Mouse (Mus musculus): ENCODE results near the gene Uqcc2.

Uqcc2 gene

DNA sequence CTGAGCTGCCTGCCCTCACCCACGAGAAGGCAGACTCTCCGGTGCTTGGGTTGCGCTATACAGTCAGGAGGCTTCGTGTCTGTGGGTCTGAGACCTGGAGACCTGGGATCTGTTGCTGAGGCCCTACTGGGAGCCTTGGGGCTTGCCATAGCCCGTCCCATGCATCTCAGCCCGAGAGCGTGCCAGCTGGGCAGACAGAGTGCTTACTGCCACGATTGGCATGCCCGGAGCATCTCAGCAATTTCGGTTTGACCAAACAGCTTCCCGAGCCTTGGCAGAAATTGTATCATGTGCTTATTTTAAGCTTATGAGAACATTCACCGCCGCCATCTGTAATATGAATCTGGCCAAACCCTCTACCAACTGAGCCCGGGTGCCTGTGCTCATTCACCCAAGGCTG, 20.5 kb upstream of the Uqcc2 start:
- DNase-seq: no peak

- no peak for DNase-seq
Observed at GRCm38 (mm10) chr17:27153773-27154193, 20.1 kb upstream of the Uqcc2 start.

- DNase-seq: no peak
Observed at GRCm38 (mm10) chr17:27152976-27153723, 19.4 kb upstream of the Uqcc2 start.

GRCm38 (mm10) chr17:27151411-27151810, 17.7 kb upstream of the Uqcc2 start:
- DNase-seq: peak; percentile 81

DNA sequence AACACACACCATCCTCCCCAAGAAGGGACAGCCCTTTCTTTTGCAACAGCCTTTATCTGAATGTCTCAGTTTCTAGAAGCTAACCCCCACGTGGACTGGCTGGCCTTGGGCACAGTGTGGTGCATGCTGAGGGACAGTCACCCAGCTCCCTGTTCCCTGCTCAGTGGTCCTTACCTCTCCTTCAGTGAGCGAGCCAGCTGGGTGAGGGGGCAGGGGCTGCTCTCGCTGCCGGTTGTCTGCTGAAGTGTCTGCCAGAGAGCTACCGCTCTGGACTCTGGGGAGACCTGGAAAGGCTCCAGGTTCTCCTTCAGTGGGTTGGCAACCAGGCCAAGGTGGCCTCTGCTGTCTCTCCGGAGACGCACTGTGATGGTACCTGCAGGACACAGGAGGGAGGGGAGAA, 17.2 kb upstream of the Uqcc2 start:
- no peak for DNase-seq

DNA sequence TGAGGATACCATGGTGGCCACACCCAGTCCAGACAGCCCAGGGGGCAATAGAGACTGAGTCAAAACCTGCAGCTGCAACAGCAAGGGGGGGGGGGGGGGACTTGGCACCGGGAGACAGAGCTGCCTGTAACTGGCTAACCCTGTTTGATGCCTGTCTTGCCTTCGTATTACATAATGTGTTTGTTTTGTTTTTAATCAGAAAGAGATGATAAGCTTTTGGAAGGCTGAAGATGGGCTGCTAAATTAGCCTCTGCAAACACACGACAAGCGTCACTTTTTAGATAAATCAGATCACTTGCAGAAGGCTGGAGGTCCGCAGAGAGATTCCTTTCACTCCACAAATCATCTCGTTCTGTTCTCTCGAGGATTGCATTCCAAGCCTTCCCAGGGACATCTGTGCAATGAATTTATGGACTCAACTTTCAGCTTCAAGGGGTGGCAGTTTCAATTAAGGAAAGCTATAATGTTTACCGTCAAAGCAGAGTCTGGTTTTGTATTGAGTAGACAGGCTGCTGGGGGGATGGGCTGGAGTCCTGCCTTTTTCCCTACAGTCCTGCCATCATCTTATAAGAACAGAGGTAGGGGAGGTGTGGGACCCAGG, 12.7 kb upstream of the Uqcc2 start:
- no peak for DNase-seq

DNA sequence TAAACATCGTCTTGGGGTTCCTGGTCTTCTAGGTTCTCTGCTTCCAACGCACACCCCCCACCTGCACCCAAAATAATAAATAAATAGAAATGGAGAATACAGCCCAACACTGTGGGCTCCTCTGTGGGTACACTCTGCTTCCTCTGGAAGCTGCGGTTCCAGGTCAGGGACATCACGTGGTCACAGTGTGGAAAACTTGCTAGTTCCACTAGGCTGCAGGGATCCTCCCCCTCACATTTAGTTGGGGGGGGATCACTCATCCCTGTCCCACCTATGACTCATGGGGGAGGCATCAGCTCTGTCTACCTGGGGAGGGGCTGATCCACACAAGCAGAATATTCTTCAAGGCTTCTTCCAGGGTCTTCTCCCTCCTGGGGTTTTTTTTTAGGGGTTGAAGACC, 10.4 kb upstream of the Uqcc2 start:
- DNase-seq: no peak

DNA sequence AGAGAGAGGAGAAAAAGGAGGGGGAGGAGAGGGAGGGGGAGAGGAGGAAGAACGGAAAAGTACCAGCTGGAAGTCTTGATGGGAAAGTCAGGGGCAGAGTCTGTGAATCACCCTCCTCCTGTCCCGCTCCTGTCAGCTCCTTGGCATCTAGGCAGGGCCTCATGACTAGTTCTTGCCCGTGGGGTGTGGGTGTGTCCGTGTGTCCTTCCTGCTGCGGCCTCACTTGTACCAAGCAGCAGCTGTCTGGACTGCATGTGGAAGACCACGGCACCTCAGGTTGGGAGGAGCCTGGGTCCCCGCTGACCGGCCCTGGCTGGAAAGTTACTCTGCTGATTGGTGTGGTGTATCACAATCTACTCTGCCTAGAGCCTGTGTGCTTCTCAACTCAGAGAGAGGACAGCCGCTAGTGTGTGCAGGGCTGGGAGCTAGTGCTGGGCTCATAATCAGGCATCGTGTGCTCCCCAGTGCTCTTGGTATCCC, 8.3 kb upstream of the Uqcc2 start:
- DNase-seq: no peak

GRCm38 (mm10) chr17:27140262-27140661, 6.5 kb upstream of the Uqcc2 start:
- DNase-seq: no peak

DNA sequence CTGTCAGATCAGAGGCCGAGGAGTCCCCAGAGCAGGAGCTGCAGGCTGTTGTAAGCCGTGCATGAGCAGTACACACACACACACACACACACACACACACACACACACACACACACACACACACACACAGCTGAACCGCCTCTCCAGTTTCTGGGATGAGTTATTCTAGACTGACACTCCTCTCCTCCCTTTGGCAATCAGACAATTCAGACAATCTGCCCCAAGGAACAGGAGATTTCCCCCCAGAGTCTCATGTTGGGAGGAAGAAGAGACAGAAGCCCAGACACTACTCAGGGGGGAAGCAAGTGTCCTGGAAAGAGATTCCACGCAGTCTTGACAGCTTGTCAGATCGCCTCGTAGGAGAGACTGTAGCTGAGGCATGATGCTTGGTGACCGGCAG, 5.6 kb upstream of the Uqcc2 start:
- no peak for DNase-seq

GRCm38 (mm10) chr17:27138396-27138795, 4.7 kb upstream of the Uqcc2 start:
- no peak for DNase-seq

- DNase-seq: no peak
Observed at GRCm38 (mm10) chr17:27134715-27135114, 999 bp upstream of the Uqcc2 start.

GRCm38 (mm10) chr17:27134187-27134586, 471 bp upstream of the Uqcc2 start:
- no peak for DNase-seq

DNA sequence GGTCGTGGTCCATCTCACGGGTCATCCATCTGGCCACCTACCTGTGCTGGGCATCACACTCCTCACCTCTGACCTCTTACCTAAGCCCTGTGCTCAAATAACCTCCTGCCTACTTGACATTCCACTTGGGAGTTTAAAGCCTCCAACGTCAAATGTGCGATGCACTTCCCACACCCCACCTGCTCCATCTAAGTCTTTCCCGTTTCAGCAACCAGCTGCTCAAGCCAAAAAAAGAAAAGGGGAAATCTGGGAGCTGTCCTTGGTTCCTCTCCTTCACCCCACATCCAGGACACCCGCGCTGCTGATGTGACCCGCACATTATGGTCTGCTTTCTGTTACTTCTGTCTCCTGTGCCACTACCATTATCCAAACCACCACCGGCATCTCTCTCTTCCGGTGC, 1.5 kb downstream of the Uqcc2 start:
- DNase-seq: no peak

- no peak for DNase-seq
Observed at GRCm38 (mm10) chr17:27131240-27131665, 2.5 kb downstream of the Uqcc2 start.

DNA sequence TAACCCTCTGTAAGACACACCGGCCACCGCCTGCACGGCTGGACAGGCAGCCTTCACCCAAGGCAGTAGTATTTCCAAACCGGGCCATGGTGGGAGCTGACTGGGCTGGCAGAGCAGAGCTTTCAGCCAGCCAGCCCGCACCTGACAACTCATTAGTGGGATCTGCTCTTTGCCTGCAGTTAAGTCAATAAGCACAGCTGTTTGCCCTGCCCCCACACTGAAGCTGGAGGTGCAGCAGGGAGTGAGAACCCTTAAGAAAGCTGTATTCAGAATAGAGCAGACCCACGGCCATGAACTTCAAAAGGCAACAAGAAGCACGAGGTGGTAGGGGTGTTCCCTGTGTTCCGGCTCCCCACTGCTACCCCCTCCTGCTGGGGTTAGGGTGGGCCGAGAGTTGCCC, 3.5 kb downstream of the Uqcc2 start:
- peak; percentile 84 for DNase-seq

DNA sequence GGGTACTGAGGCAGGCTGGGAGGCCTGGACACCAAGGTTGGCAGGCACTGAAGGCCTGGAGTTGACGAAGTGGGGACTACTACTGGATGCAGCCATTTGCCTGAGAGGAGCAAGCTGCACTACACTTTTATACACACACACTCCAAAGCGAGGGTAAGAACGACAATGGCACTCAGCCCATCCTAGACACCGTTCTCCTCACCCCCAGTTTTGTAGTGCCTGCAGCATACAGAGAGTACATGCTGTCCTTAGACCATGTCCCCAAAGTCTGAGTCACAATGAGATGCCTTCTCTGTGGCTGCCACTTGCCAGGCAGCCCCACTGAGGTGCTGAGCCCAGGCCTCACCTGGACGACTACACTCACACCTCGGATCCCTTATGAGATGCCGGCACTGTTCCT, 3.9 kb downstream of the Uqcc2 start:
- DNase-seq: no peak

- DNase-seq: no peak
Observed at GRCm38 (mm10) chr17:27129291-27129690, 4.4 kb downstream of the Uqcc2 start.

GRCm38 (mm10) chr17:27128189-27128588, 5.5 kb downstream of the Uqcc2 start:
- DNase-seq: no peak

GRCm38 (mm10) chr17:27126974-27127373, 6.7 kb downstream of the Uqcc2 start:
- DNase-seq: no peak

GRCm38 (mm10) chr17:27125669-27126202, 8.0 kb downstream of the Uqcc2 start:
- DNase-seq: no peak

DNA sequence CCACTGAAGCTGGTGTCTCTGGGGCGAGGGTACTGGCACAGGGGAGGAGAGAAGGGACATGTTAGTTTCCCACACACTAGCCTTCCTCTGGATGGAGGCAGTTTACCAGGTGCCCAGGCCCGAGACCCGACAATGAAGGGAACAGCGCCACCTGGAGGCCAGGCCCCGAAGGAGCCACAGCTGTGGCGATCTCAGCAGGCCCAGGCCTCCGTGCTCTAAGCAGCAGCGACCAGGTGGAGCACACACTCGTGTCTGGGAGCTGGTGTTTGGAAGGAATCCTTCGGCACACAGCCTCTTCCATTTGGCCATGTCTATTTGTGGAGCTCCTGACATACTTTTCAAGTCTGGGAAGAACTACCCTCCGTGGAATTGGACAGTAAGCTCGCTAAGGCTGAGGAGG, 8.5 kb downstream of the Uqcc2 start:
- peak; percentile 95 for DNase-seq

DNA sequence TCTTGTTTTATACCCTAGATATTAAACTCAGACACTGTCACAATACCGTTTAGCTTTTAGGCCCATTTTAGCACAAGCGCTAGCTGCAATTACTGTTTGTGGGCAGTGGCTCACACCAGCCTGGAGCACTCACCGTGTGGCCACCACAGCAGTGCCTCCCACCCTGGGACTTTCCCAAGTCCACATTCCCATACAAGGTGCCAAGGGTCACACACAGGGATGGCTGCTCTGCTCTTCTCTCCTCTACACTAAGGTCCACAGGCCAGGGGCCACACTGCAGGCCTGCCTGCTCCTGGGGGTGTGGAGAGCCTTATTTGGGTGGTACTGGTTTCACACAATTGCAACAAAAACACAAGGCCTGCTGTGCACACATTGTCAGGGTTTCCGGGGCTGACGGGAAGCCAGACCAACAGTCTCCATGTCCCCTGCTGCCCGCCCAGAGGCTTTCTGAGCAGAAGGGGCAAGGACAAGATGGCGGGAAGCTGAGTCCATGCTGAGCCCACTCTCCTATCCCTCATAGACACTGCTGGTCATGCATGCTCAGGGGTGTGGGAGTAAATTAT, 9.8 kb downstream of the Uqcc2 start:
- no peak for DNase-seq

DNA sequence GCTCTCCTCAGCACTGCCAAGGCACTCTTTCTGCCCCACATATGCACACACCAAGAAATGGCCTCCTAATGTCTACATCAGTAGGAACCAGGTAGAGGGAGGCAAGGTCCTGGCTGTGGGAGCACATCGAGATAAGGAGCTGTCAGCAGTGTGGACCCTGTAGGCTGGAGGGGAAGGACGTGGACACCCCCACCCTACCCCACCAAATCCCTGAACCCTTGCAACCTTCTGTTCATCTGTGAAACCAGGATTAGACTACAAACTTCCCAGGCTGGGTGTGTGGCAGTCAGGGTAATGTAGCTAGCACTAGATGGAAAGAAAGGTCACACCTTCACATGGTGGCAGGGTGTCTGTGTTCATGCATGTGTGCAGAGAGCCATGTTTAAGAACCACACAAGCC, 10.6 kb downstream of the Uqcc2 start:
- no peak for DNase-seq

Data from thymus, postnatal 4 days (tissue).